Mouse (Mus musculus) hindbrain, postnatal 0 days (tissue): ENCODE data around the gene Nop14. TPM values are rescaled to one million over a fixed set of nuclear protein-coding genes. Genes with fewer than 3 reads are reported as not detected.

Experiments
- ATAC-seq: fragments of 200-750 bp; cut with Nextera tagmentation; 2 replicates; pipeline ENCODE4 v1.8.0; 2017; ENCODE audit warnings: mild to moderate bottlenecking, moderate TSS enrichment, moderate library complexity
- DNase-seq: peaks from one replicate; pipeline ENCODE4 v3.0.0-alpha.2; 2015; ENCODE audit warnings: low spot score
- H3K27ac ChIP-seq: fragments of 300-500 bp; sonication (generic); 2 replicates; pipeline ENCODE4 v1.5.1; 2014; ENCODE audit warnings: mild to moderate bottlenecking
- H3K27me3 ChIP-seq: fragments of 300-500 bp; sonication (generic); 2 replicates; pipeline ENCODE4 v1.6.1; 2014; ENCODE audit warnings: low read length, mixed read lengths; ENCODE audit not compliant: insufficient read depth
- H3K36me3 ChIP-seq: fragments of 300-500 bp; sonication (generic); 2 replicates; pipeline ENCODE4 v1.6.1; 2014; ENCODE audit warnings: low read length, mixed read lengths; ENCODE audit not compliant: insufficient read depth
- H3K4me1 ChIP-seq: fragments of 300-500 bp; sonication (generic); 2 replicates; pipeline ENCODE4 v1.6.1; 2014; ENCODE audit warnings: antibody characterized with exemption, low read length, mixed read lengths; ENCODE audit not compliant: insufficient read depth
- H3K4me2 ChIP-seq: fragments of 300-500 bp; sonication (generic); 2 replicates; pipeline ENCODE4 v1.6.1; 2014; ENCODE audit warnings: low read depth, mild to moderate bottlenecking, low read length, moderate library complexity, mixed read lengths
- H3K4me3 ChIP-seq: fragments of 300-500 bp; sonication (generic); 2 replicates; pipeline ENCODE4 v1.5.1; 2014; ENCODE audit warnings: low read length
- H3K9ac ChIP-seq: fragments of 300-500 bp; sonication (generic); replicated peaks from 2 replicates; pipeline ENCODE4 v1.6.1; 2014; ENCODE audit warnings: mild to moderate bottlenecking, low read length, moderate library complexity, mixed read lengths
- H3K9me3 ChIP-seq: fragments of 300-500 bp; sonication (generic); 2 replicates; pipeline ENCODE4 v1.6.1; 2016; ENCODE audit warnings: low read length, mixed read lengths
- CTCF ChIP-seq: IDR thresholded peaks from 2 replicates; pipeline ENCODE4 v1.5.1; 2016; ENCODE audit warnings: antibody characterized with exemption, control low read depth, low read depth
- WGBS: fragments of 180-500 bp; shearing (Covaris S2); extraction: QIAGEN DNeasy Blood & Tissue Kit; methylation state at CpG from one replicate; pipeline ENCODE4 v1.1.7; 2014; 5-methylcytosine and 5-hydroxymethylcytosine counted together
- polyA plus RNA-seq: library from polyadenylated mRNA; unstranded; fragments of >200 nt; fragmentation: Nextera tagmentation; extraction: Ambion mirVana; gene quantifications from 2 replicates; pipeline ENCODE4 v1.2.1, GENCODE M21; 2015
- total RNA-seq: library from RNA; depleted of rRNA; stranded (reverse); fragments of >200 nt; gene quantifications from 2 replicates; pipeline ENCODE4 v1.2.3, GENCODE M21; 2014

Nop14 gene
- total and polyA plus RNA-seq, 2 experiments from 2014 or later: 9.7 to 20.0 TPM

GRCm38 (mm10) chr5:34663231-34663630 lies 3.3 kb upstream of the Nop14 start:
- no peak overlapping the region for H3K9ac ChIP-seq
- H3K4me3 ChIP-seq: no peak overlapping the region
- TF ChIP-seq CTCF: no peak
- H3K4me2 ChIP-seq: no peak overlapping the region
- H3K27ac ChIP-seq: no peak overlapping the region
- no peak for DNase-seq
- 92% methylated on average over 2 of the region's 2 CpGs for WGBS
- H3K27me3 ChIP-seq: no peaks in the 10 kb centered on the region
- no peaks in the 10 kb centered on the region for H3K9me3 ChIP-seq
- no peaks in the 10 kb centered on the region for H3K36me3 ChIP-seq
- no peak for ATAC-seq
- H3K4me1 ChIP-seq: no peaks in the 10 kb centered on the region

- Histone ChIP-seq H3K4me1 (no peaks in the 10 kb centered on the region), H3K27ac (no peak overlapping the region), H3K9me3 (no peaks in the 10 kb centered on the region), H3K4me3 (no peak overlapping the region), H3K4me2 (no peak overlapping the region), H3K9ac (no peak overlapping the region), H3K36me3 (no peaks in the 10 kb centered on the region), H3K27me3 (no peaks in the 10 kb centered on the region)
- DNase-seq (no peak), ATAC-seq (no peak)
- no peak for TF ChIP-seq CTCF
- 83% methylated on average over 4 of the region's 4 CpGs for WGBS
Measured at GRCm38 (mm10) chr5:34661909-34662308, 2.0 kb upstream of the Nop14 start.

- H3K27ac ChIP-seq: peak overlapping the region; percentile 79
- H3K27me3 ChIP-seq: no peaks in the 10 kb centered on the region
- no peak for TF ChIP-seq CTCF
- no peaks in the 10 kb centered on the region for H3K4me1 ChIP-seq
- H3K9ac ChIP-seq: peak overlapping the region; percentile 67
- under 1% methylated on average over 57 of the region's 57 CpGs for WGBS
- no peak for DNase-seq
- peaks cover 8% of the 10 kb centered on the region for H3K36me3 ChIP-seq
- H3K9me3 ChIP-seq: no peaks in the 10 kb centered on the region
- H3K4me2 ChIP-seq: peak overlapping the region; percentile 63
- peak overlapping the region; percentile 77 for H3K4me3 ChIP-seq
- no peak for ATAC-seq
Measured at GRCm38 (mm10) chr5:34660591-34661130, 713 bp upstream of the Nop14 start.

- Histone ChIP-seq H3K27ac (no peak overlapping the region), H3K9me3 (no peaks in the 10 kb centered on the region), H3K4me2 (no peak overlapping the region), H3K36me3 (peaks cover 36% of the 10 kb centered on the region), H3K27me3 (no peaks in the 10 kb centered on the region), H3K4me1 (no peaks in the 10 kb centered on the region), H3K4me3 (no peak overlapping the region), H3K9ac (no peak overlapping the region)
- no peak for ATAC-seq
- DNase-seq: no peak
- TF ChIP-seq CTCF: no peak
- 92% methylated on average over 8 of the region's 8 CpGs for WGBS
Measured at GRCm38 (mm10) chr5:34657556-34657955, 2.4 kb downstream of the Nop14 start.

- no peak for TF ChIP-seq CTCF
- Histone ChIP-seq H3K27ac (no peak overlapping the region), H3K9me3 (no peaks in the 10 kb centered on the region), H3K4me1 (no peaks in the 10 kb centered on the region), H3K9ac (no peak overlapping the region), H3K4me3 (no peak overlapping the region), H3K27me3 (no peaks in the 10 kb centered on the region), H3K4me2 (no peak overlapping the region), H3K36me3 (peaks cover 61% of the 10 kb centered on the region)
- DNase-seq (no peak), ATAC-seq (no peak)
- 73% methylated on average over 9 of the region's 9 CpGs for WGBS
Measured at GRCm38 (mm10) chr5:34654881-34655280, 5.1 kb downstream of the Nop14 start.

- peaks cover 76% of the 10 kb centered on the region for H3K36me3 ChIP-seq
- no peak overlapping the region for H3K9ac ChIP-seq
- ATAC-seq (no peak), DNase-seq (no peak)
- H3K4me1 ChIP-seq: no peaks in the 10 kb centered on the region
- H3K27me3 ChIP-seq: no peaks in the 10 kb centered on the region
- 97% methylated on average over 5 of the region's 5 CpGs for WGBS
- no peak for TF ChIP-seq CTCF
- no peaks in the 10 kb centered on the region for H3K9me3 ChIP-seq
- no peak overlapping the region for H3K4me3 ChIP-seq
- H3K4me2 ChIP-seq: no peak overlapping the region
- no peak overlapping the region for H3K27ac ChIP-seq
Measured at GRCm38 (mm10) chr5:34652961-34653360, 7.0 kb downstream of the Nop14 start.

GRCm38 (mm10) chr5:34647581-34647980 lies 12.4 kb downstream of the Nop14 start:
- peak; percentile 81 for DNase-seq
- H3K4me2 ChIP-seq: no peak overlapping the region
- no peak overlapping the region for H3K4me3 ChIP-seq
- 45% methylated on average over 4 of the region's 4 CpGs for WGBS
- H3K9ac ChIP-seq: no peak overlapping the region
- no peaks in the 10 kb centered on the region for H3K9me3 ChIP-seq
- H3K36me3 ChIP-seq: peaks cover 74% of the 10 kb centered on the region
- no peaks in the 10 kb centered on the region for H3K4me1 ChIP-seq
- no peak overlapping the region for H3K27ac ChIP-seq
- ATAC-seq: peak; percentile 64; the same call in 1 of the 2 replicates
- peak; percentile 86 for TF ChIP-seq CTCF
- H3K27me3 ChIP-seq: no peaks in the 10 kb centered on the region
